Mouse (Mus musculus) intestine, embryonic 14.5 days (tissue): ENCODE results near the gene Fam184b. TPM values are rescaled to one million over a fixed set of nuclear protein-coding genes. Genes with fewer than 3 reads are reported as not detected.

ENCODE experiments used
- ATAC-seq: fragments of 200-750 bp; cut with Nextera tagmentation; replicated peaks from 2 replicates; pipeline ENCODE4 v1.8.0; 2017; ENCODE audit warnings: low read depth, moderate number of reproducible peaks, moderate TSS enrichment, moderate library complexity; ENCODE audit not compliant: low FRiP score, low TSS enrichment
- DNase-seq: peaks from one replicate; pipeline ENCODE4 v3.0.0-alpha.2; 2018; ENCODE audit warnings: low spot score
- H3K27ac ChIP-seq: fragments of 300-500 bp; sonication (generic); 2 replicates; pipeline ENCODE4 v1.5.1; 2014; ENCODE audit warnings: low read depth, mild to moderate bottlenecking, control low read depth
- H3K27me3 ChIP-seq: fragments of 300-500 bp; sonication (generic); replicated peaks from 2 replicates; pipeline ENCODE4 v1.6.1; 2014; ENCODE audit warnings: low read length, control low read depth; ENCODE audit not compliant: control insufficient read depth, insufficient read depth
- H3K36me3 ChIP-seq: fragments of 300-500 bp; sonication (generic); 2 replicates; pipeline ENCODE4 v1.6.1; 2014; ENCODE audit warnings: low read length, control low read depth; ENCODE audit not compliant: control insufficient read depth, insufficient read depth
- H3K4me1 ChIP-seq: fragments of 300-500 bp; sonication (generic); replicated peaks from 2 replicates; pipeline ENCODE4 v1.6.1; 2014; ENCODE audit warnings: low read length, control low read depth, mixed read lengths; ENCODE audit not compliant: control insufficient read depth, insufficient read depth
- H3K4me2 ChIP-seq: fragments of 300-500 bp; sonication (generic); 2 replicates; pipeline ENCODE4 v1.6.1; 2014; ENCODE audit warnings: low read length
- H3K4me3 ChIP-seq: fragments of 300-500 bp; sonication (generic); 2 replicates; pipeline ENCODE4 v1.5.1; 2014; ENCODE audit warnings: low read depth, low read length, control low read depth, mixed read lengths
- H3K9ac ChIP-seq: fragments of 300-500 bp; sonication (generic); 2 replicates; pipeline ENCODE4 v1.6.1; 2014; ENCODE audit warnings: mild to moderate bottlenecking, low read length
- H3K9me3 ChIP-seq: fragments of 300-500 bp; sonication (generic); 2 replicates; pipeline ENCODE4 v1.6.1; 2016; ENCODE audit warnings: low read length, control low read depth; ENCODE audit not compliant: control insufficient read depth
- WGBS: fragments of 180-500 bp; shearing (Covaris S2); extraction: QIAGEN DNeasy Blood & Tissue Kit; methylation state at CpG from one replicate; pipeline ENCODE4 v1.1.7; 2014; 5-methylcytosine and 5-hydroxymethylcytosine counted together
- polyA plus RNA-seq: library from polyadenylated mRNA; unstranded; fragments of >200 nt; fragmentation: Nextera tagmentation; extraction: Ambion mirVana; gene quantifications from 2 replicates; pipeline ENCODE4 v1.2.1, GENCODE M21; 2014

The Fam184b gene
- polyA plus RNA-seq, 1 experiment from 2014 or later, result 5.0 TPM

GRCm38 (mm10) chr5:45519960-45520808, 119.2 kb downstream of the Fam184b start, which contains the start of gene Med28:
TSS of gene Med28 (plus strand) at chr5:45520229.
- H3K27ac ChIP-seq, result peak within 1 kb of the TSS; percentile 38; the same call in 1 of the 2 replicates
- peak within 1 kb of the TSS; percentile 97 for H3K4me3 ChIP-seq
- peak within 1 kb of the TSS; percentile 88 for H3K9ac ChIP-seq
- H3K4me1 ChIP-seq, result peaks cover 8% of the 10 kb centered on the region
- H3K36me3 ChIP-seq, result peaks cover 30% of the 10 kb centered on the region
- H3K27me3 ChIP-seq, result no peaks in the 10 kb centered on the region
- ATAC-seq (peak; percentile 96), DNase-seq (peak; percentile 97)
- 2% methylated on average over 56 of the region's 56 CpGs for whole genome bisulfite sequencing
- H3K4me2 ChIP-seq, result peak within 1 kb of the TSS; percentile 95
- no peaks in the 10 kb centered on the region for H3K9me3 ChIP-seq

GRCm38 (mm10) chr5:45515151-45515743, 124.2 kb downstream of the Fam184b start:
- Histone ChIP-seq H3K4me1 (no peaks in the 10 kb centered on the region), H3K4me2 (no peak overlapping the region), H3K27ac (no peak overlapping the region), H3K9ac (no peak overlapping the region), H3K27me3 (no peaks in the 10 kb centered on the region), H3K36me3 (peaks cover 35% of the 10 kb centered on the region), H3K9me3 (no peaks in the 10 kb centered on the region), H3K4me3 (no peak overlapping the region)
- DNase-seq (no peak), ATAC-seq (no peak)
- 86% methylated on average over 10 of the region's 10 CpGs for WGBS

GRCm38 (mm10) chr5:45514599-45514998, 124.8 kb downstream of the Fam184b start:
- H3K27me3 ChIP-seq, result no peaks in the 10 kb centered on the region
- WGBS, result 91% methylated on average over 1 of the region's 1 CpGs
- ATAC-seq, result no peak

GRCm38 (mm10) chr5:45513511-45513910, 125.9 kb downstream of the Fam184b start:
- Histone ChIP-seq H3K36me3 (peaks cover 50% of the 10 kb centered on the region), H3K4me2 (no peak overlapping the region), H3K4me3 (no peak overlapping the region), H3K27ac (no peak overlapping the region), H3K9me3 (no peaks in the 10 kb centered on the region), H3K9ac (no peak overlapping the region), H3K4me1 (no peaks in the 10 kb centered on the region), H3K27me3 (no peaks in the 10 kb centered on the region)
- 81% methylated on average over 2 of the region's 2 CpGs for WGBS
- ATAC-seq (no peak), DNase-seq (no peak)

More at GRCm38 (mm10) chr5:45514599-45514998, 124.8 kb downstream of the Fam184b start:
- Histone ChIP-seq H3K4me3 (no peak overlapping the region), H3K4me1 (no peaks in the 10 kb centered on the region), H3K4me2 (no peak overlapping the region), H3K9ac (no peak overlapping the region), H3K27ac (no peak overlapping the region), H3K36me3 (peaks cover 42% of the 10 kb centered on the region), H3K9me3 (no peaks in the 10 kb centered on the region)
- DNase-seq, result no peak

- ATAC-seq, result no peak
- 87% methylated on average over 6 of the region's 6 CpGs for WGBS
Observed at GRCm38 (mm10) chr5:45512908-45513307, 126.5 kb downstream of the Fam184b start.

GRCm38 (mm10) chr5:45510071-45510470, 129.3 kb downstream of the Fam184b start:
- ATAC-seq, result no peak
- no peaks in the 10 kb centered on the region for H3K4me1 ChIP-seq
- no peak overlapping the region for H3K27ac ChIP-seq
- no peak for DNase-seq
- no peaks in the 10 kb centered on the region for H3K27me3 ChIP-seq
- WGBS, result 88% methylated on average over 7 of the region's 7 CpGs
- no peak overlapping the region for H3K4me2 ChIP-seq
- no peaks in the 10 kb centered on the region for H3K9me3 ChIP-seq
- no peak overlapping the region for H3K9ac ChIP-seq
- H3K4me3 ChIP-seq, result no peak overlapping the region
- H3K36me3 ChIP-seq, result peaks cover 79% of the 10 kb centered on the region

More at GRCm38 (mm10) chr5:45512908-45513307, 126.5 kb downstream of the Fam184b start:
- H3K27me3 ChIP-seq, result no peaks in the 10 kb centered on the region
- no peaks in the 10 kb centered on the region for H3K4me1 ChIP-seq
- no peak overlapping the region for H3K4me2 ChIP-seq
- H3K36me3 ChIP-seq, result peaks cover 54% of the 10 kb centered on the region
- no peak for DNase-seq
- no peak overlapping the region for H3K27ac ChIP-seq
- no peak overlapping the region for H3K4me3 ChIP-seq
- H3K9ac ChIP-seq, result no peak overlapping the region
- no peaks in the 10 kb centered on the region for H3K9me3 ChIP-seq

GRCm38 (mm10) chr5:45497564-45497963, 141.8 kb downstream of the Fam184b start:
- Histone ChIP-seq H3K27ac (no peak overlapping the region), H3K4me2 (no peak overlapping the region), H3K4me1 (peaks cover 13% of the 10 kb centered on the region), H3K36me3 (peaks cover 65% of the 10 kb centered on the region), H3K27me3 (no peaks in the 10 kb centered on the region), H3K9me3 (no peaks in the 10 kb centered on the region), H3K9ac (no peak overlapping the region), H3K4me3 (no peak overlapping the region)
- 93% methylated on average over 5 of the region's 5 CpGs for WGBS
- DNase-seq (no peak), ATAC-seq (no peak)

GRCm38 (mm10) chr5:45496930-45497550, 142.4 kb downstream of the Fam184b start:
- WGBS, result 90% methylated on average over 12 of the region's 12 CpGs
- H3K27ac ChIP-seq, result no peak overlapping the region
- H3K4me2 ChIP-seq, result no peak overlapping the region
- no peak for DNase-seq
- H3K36me3 ChIP-seq, result peaks cover 60% of the 10 kb centered on the region
- H3K27me3 ChIP-seq, result no peaks in the 10 kb centered on the region
- H3K4me1 ChIP-seq, result peaks cover 13% of the 10 kb centered on the region
- no peak overlapping the region for H3K4me3 ChIP-seq
- no peaks in the 10 kb centered on the region for H3K9me3 ChIP-seq
- no peak overlapping the region for H3K9ac ChIP-seq
- ATAC-seq, result no peak
